25 mouse cellular contexts compared by ENCODE assay signal in the genomic region with DNA sequence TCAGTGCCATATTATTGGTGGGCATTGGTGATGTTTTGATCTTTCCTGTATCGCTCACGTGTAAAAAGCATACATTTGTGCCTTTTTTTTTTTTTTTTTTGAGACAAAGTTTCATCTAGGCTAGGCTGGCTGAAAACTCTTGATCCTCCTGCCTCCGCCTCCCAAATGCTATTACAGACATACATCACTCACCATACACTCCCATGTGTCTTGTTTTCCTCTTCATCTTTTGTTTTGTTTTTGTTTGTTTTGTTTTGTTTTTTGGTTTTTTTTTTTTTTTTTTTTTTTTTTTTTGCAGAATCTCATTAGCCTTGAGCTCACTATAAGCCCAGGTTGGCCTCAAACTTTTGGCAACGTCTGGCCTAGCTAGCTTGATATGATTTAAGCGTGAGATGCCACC.
"Had no signal": no experiment of that assay in that cellular context is flagged by ENCODE, and none has a peak within 500 bp of the region (broad histone marks: within the 10 kb centered on the region; RNA-seq: fewer than 3 reads in every experiment).

No protein-coding gene starts in this region.

- H3K27me3 ChIP-seq: embryonic facial prominence, embryonic 12.5 days; embryonic facial prominence, embryonic 13.5 days; embryonic facial prominence, embryonic 15.5 days; forebrain, embryonic 12.5 days; forebrain, embryonic 13.5 days; forebrain, embryonic 15.5 days had no signal

- DNase-seq: cerebellum, adult 9-10 months; cerebellum, adult 9-11 months; cerebellum, postnatal 14 days; cerebellum, postnatal 25 days; cerebellum, postnatal 36 days; embryo, embryonic 11 days; forebrain, postnatal 0 days; gastrocnemius, adult 2 months; gastrocnemius, postnatal 10 days; gastrocnemius, postnatal 14 days; gastrocnemius, postnatal 25 days; gastrocnemius, postnatal 36 days; heart, adult 11 months; heart, adult 18-20 months; heart, adult 2 months had no signal

- H3K4me1 ChIP-seq: embryonic facial prominence, embryonic 12.5 days; forebrain, embryonic 12.5 days; forebrain, embryonic 13.5 days; forebrain, embryonic 15.5 days had no signal

- H3K9ac ChIP-seq: embryonic facial prominence, embryonic 12.5 days; embryonic facial prominence, embryonic 13.5 days; embryonic facial prominence, embryonic 15.5 days; forebrain, embryonic 12.5 days; forebrain, embryonic 13.5 days; forebrain, embryonic 15.5 days; forebrain, postnatal 0 days had no signal

- H3K9me3 ChIP-seq: embryonic facial prominence, embryonic 10.5 days; embryonic facial prominence, embryonic 12.5 days; embryonic facial prominence, embryonic 13.5 days; embryonic facial prominence, embryonic 15.5 days; forebrain, embryonic 12.5 days; forebrain, embryonic 13.5 days; forebrain, embryonic 15.5 days; heart, embryonic 10.5 days had no signal

- H3K4me2 ChIP-seq: embryonic facial prominence, embryonic 12.5 days; embryonic facial prominence, embryonic 13.5 days; embryonic facial prominence, embryonic 15.5 days; forebrain, embryonic 12.5 days; forebrain, embryonic 13.5 days; forebrain, embryonic 15.5 days; heart, embryonic 11.5 days had no signal

- H3K27ac ChIP-seq: embryonic facial prominence, embryonic 10.5 days; embryonic facial prominence, embryonic 12.5 days; embryonic facial prominence, embryonic 13.5 days; embryonic facial prominence, embryonic 15.5 days; forebrain, embryonic 12.5 days; forebrain, embryonic 13.5 days; forebrain, embryonic 15.5 days; gastrocnemius, adult 2 months; heart, adult 2 months; heart, embryonic 10.5 days had no signal

- H3K4me3 ChIP-seq: embryonic facial prominence, embryonic 10.5 days; embryonic facial prominence, embryonic 12.5 days; embryonic facial prominence, embryonic 13.5 days; embryonic facial prominence, embryonic 15.5 days; erythroblast, embryonic 14.5 days; forebrain, embryonic 12.5 days; forebrain, embryonic 13.5 days; forebrain, embryonic 15.5 days; gastrocnemius, adult 2 months; heart, adult 2 months; heart, embryonic 10.5 days had no signal

- H3K36me3 ChIP-seq: embryonic facial prominence, embryonic 10.5 days; embryonic facial prominence, embryonic 12.5 days; embryonic facial prominence, embryonic 13.5 days; embryonic facial prominence, embryonic 15.5 days; forebrain, embryonic 12.5 days; forebrain, embryonic 15.5 days; heart, embryonic 10.5 days had no signal
